Mouse (Mus musculus): ENCODE measurements around the gene Prss56. TPM values are rescaled to one million over a fixed set of nuclear protein-coding genes. Genes with fewer than 3 reads are reported as not detected.

The Prss56 gene
- polyA plus RNA-seq, 1 experiment from 2014 or later = not detected

DNA sequence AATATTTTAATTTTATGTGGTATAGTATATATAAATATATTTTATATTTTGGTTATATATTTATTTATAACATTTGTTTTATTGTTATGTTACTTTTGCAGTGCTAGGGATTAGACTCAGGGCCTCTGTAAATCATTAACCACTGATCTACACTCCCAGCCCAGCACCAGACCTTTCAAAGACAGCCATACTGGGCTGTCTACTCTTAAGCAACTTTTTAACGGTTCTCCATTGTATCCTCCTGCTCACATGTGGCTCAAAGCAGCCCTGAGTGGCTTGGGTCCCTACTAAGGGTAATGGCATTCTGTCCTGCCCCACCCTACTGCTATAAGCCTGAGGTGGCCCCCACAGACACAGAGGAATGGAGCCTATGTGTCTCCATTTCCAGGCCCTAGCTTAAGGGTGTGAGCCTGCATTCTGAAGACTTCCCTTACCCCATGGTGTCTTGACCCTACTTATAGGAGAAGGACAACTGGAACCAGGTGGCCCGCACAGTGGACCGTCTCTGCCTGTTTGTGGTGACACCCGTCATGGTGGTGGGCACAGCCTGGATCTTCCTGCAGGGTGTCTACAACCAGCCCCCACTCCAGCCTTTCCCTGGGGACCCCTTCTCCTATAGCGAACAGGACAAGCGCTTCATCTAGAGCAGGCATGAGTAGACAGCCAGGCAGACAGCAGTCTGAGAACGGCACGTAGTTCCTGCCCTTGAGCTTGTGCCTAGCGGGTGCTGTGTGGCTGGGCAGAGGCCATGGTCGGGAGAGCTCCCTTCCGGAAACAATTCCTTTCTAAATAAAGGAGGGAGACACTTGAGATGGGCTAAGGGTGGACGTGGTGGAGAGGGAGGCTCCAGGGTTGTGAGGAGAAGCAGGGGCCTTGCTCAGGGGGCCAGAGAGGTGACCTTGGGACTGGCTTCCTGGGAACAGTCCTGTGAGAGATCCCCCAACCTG lies 15.3 kb downstream of the Prss56 start:
- Histone ChIP-seq H3K27me3 (ENCODE audit: control insufficient read depth, insufficient read depth, low read length) (no peaks in the 10 kb centered on the region), H3K9ac (ENCODE audit: low read length) (no peak overlapping the region), H3K36me3 (ENCODE audit: control insufficient read depth, insufficient read depth, low read length) (no peaks in the 10 kb centered on the region), H3K4me1 (ENCODE audit: control insufficient read depth, insufficient read depth, low read length) (no peaks in the 10 kb centered on the region), H3K4me2 (ENCODE audit: low read depth, low read length) (no peak overlapping the region), H3K4me3 (replicated peaks; ENCODE audit: low read length) (no peak overlapping the region), H3K27ac (ENCODE audit: low read length) (no peak overlapping the region), H3K9me3 (replicated peaks; ENCODE audit: control insufficient read depth, low read length) (no peaks in the 10 kb centered on the region)
- WGBS = 74% methylated on average over 12 of the region's 12 CpGs
- ATAC-seq (ENCODE audit: insufficient read depth, low FRiP score) = no peak

GRCm38 (mm10) chr1:87200811-87201210 lies 17.7 kb downstream of the Prss56 start:
- 31% methylated on average over 2 of the region's 2 CpGs for WGBS
- ATAC-seq (ENCODE audit: insufficient read depth, low FRiP score) = no peak
- no peak overlapping the region for H3K4me2 ChIP-seq (ENCODE audit: low read depth, low read length)
- H3K4me3 ChIP-seq (replicated peaks; ENCODE audit: low read length) = no peak overlapping the region
- H3K27ac ChIP-seq (ENCODE audit: low read length) = no peak overlapping the region
- peaks cover 3% of the 10 kb centered on the region; the same call in 1 of the 2 replicates for H3K27me3 ChIP-seq (ENCODE audit: control insufficient read depth, insufficient read depth, low read length)
- H3K4me1 ChIP-seq (ENCODE audit: control insufficient read depth, insufficient read depth, low read length) = 0 out of 2 replicates have a peak, but pooled peaks cover 4% of the 10 kb centered on the region
- no peaks in the 10 kb centered on the region for H3K36me3 ChIP-seq (ENCODE audit: control insufficient read depth, insufficient read depth, low read length)
- H3K9me3 ChIP-seq (replicated peaks; ENCODE audit: control insufficient read depth, low read length) = no peaks in the 10 kb centered on the region
- no peak overlapping the region for H3K9ac ChIP-seq (ENCODE audit: low read length)

DNA sequence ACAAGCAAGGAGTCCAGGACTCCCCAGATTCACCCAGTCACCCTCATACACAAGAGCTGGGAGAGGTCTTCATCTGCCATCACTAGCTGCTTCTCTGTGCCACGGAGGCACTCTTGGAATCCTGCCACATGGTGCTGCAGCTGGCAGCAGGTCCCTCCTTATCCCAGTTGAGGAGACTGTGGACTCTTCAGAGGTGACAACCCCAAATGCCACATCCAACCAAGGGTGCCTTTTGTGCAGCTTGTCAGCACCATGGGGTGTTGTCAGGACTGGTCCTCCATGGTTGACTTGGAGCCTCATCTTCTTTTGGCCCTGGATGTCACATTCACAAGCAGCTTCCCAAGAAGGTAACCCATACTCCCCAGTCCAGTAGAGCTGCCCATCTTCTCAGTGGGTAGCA lies 18.7 kb downstream of the Prss56 start:
- Histone ChIP-seq H3K9ac (ENCODE audit: low read length) (no peak overlapping the region), H3K27me3 (ENCODE audit: control insufficient read depth, insufficient read depth, low read length) (peaks cover 11% of the 10 kb centered on the region; the same call in 1 of the 2 replicates), H3K9me3 (replicated peaks; ENCODE audit: control insufficient read depth, low read length) (no peaks in the 10 kb centered on the region), H3K4me2 (ENCODE audit: low read depth, low read length) (no peak overlapping the region), H3K36me3 (ENCODE audit: control insufficient read depth, insufficient read depth, low read length) (no peaks in the 10 kb centered on the region), H3K27ac (ENCODE audit: low read length) (no peak overlapping the region), H3K4me3 (replicated peaks; ENCODE audit: low read length) (no peak overlapping the region), H3K4me1 (ENCODE audit: control insufficient read depth, insufficient read depth, low read length) (0 out of 2 replicates have a peak, but pooled peaks cover 5% of the 10 kb centered on the region)
- no peak for ATAC-seq (ENCODE audit: insufficient read depth, low FRiP score)
- 26% methylated on average over 1 of the region's 1 CpGs for WGBS

GRCm38 (mm10) chr1:87203779-87204178 lies 20.7 kb downstream of the Prss56 start:
- Histone ChIP-seq H3K9ac (ENCODE audit: low read length) (no peak overlapping the region), H3K27me3 (ENCODE audit: control insufficient read depth, insufficient read depth, low read length) (peaks cover 18% of the 10 kb centered on the region; the same call in 1 of the 2 replicates), H3K9me3 (replicated peaks; ENCODE audit: control insufficient read depth, low read length) (no peaks in the 10 kb centered on the region), H3K36me3 (ENCODE audit: control insufficient read depth, insufficient read depth, low read length) (no peaks in the 10 kb centered on the region), H3K4me2 (ENCODE audit: low read depth, low read length) (no peak overlapping the region), H3K27ac (ENCODE audit: low read length) (no peak overlapping the region), H3K4me1 (ENCODE audit: control insufficient read depth, insufficient read depth, low read length) (0 out of 2 replicates have a peak, but pooled peaks cover 5% of the 10 kb centered on the region), H3K4me3 (replicated peaks; ENCODE audit: low read length) (no peak overlapping the region)
- ATAC-seq (ENCODE audit: insufficient read depth, low FRiP score) = no peak
- 78% methylated on average over 5 of the region's 5 CpGs for WGBS

DNA sequence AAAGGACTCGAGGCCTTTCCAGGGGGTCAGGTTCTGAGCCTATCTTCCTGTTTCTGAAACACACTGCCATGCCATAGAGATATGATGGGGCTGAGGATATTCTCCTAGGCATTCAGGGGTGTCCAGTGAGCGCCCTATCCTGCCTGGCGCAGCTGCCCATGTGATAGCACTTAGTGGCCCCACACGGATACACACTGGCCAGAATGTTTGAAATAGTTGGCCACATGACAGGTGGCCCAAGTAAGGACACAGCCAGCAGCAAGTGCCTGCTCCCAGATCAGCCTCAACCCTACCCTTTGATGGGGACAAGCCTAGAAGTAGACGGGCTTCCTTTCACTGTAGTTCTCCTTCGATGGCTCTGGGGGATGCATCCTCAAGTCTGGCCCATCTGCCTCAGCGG lies 21.4 kb downstream of the Prss56 start, which contains the start of gene Chrng:
TSS of gene Chrng (plus strand) at position 193 of the 400 bp plus-strand sequence.
- no peak for ATAC-seq (ENCODE audit: insufficient read depth, low FRiP score)
- Histone ChIP-seq H3K36me3 (ENCODE audit: control insufficient read depth, insufficient read depth, low read length) (no peaks in the 10 kb centered on the region), H3K27ac (ENCODE audit: low read length) (no peak within 1 kb of the TSS), H3K4me1 (ENCODE audit: control insufficient read depth, insufficient read depth, low read length) (0 out of 2 replicates have a peak, but pooled peaks cover 5% of the 10 kb centered on the region), H3K9ac (ENCODE audit: low read length) (no peak within 1 kb of the TSS), H3K9me3 (replicated peaks; ENCODE audit: control insufficient read depth, low read length) (no peaks in the 10 kb centered on the region), H3K4me2 (ENCODE audit: low read depth, low read length) (no peak within 1 kb of the TSS), H3K4me3 (replicated peaks; ENCODE audit: low read length) (no peak within 1 kb of the TSS), H3K27me3 (ENCODE audit: control insufficient read depth, insufficient read depth, low read length) (peaks cover 18% of the 10 kb centered on the region; the same call in 1 of the 2 replicates)
- 83% methylated on average over 7 of the region's 7 CpGs for WGBS

- no peaks in the 10 kb centered on the region for H3K9me3 ChIP-seq (replicated peaks; ENCODE audit: control insufficient read depth, low read length)
- no peak overlapping the region for H3K4me2 ChIP-seq (ENCODE audit: low read depth, low read length)
- H3K4me1 ChIP-seq (ENCODE audit: control insufficient read depth, insufficient read depth, low read length) = 0 out of 2 replicates have a peak, but pooled peaks cover 5% of the 10 kb centered on the region
- no peaks in the 10 kb centered on the region for H3K36me3 ChIP-seq (ENCODE audit: control insufficient read depth, insufficient read depth, low read length)
- peaks cover 18% of the 10 kb centered on the region; the same call in 1 of the 2 replicates for H3K27me3 ChIP-seq (ENCODE audit: control insufficient read depth, insufficient read depth, low read length)
- no peak overlapping the region for H3K9ac ChIP-seq (ENCODE audit: low read length)
- H3K27ac ChIP-seq (ENCODE audit: low read length) = no peak overlapping the region
- 55% methylated on average over 6 of the region's 6 CpGs for WGBS
- H3K4me3 ChIP-seq (replicated peaks; ENCODE audit: low read length) = no peak overlapping the region
- ATAC-seq (ENCODE audit: insufficient read depth, low FRiP score) = no peak
These were observed 21.9 kb downstream of the Prss56 start for GRCm38 (mm10) chr1:87205038-87205437.

- H3K9ac ChIP-seq (ENCODE audit: low read length) = no peak overlapping the region
- H3K4me1 ChIP-seq (ENCODE audit: control insufficient read depth, insufficient read depth, low read length) = 0 out of 2 replicates have a peak, but pooled peaks cover 5% of the 10 kb centered on the region
- no peak for ATAC-seq (ENCODE audit: insufficient read depth, low FRiP score)
- 36% methylated on average over 3 of the region's 3 CpGs for WGBS
- no peak overlapping the region for H3K4me2 ChIP-seq (ENCODE audit: low read depth, low read length)
- no peaks in the 10 kb centered on the region for H3K9me3 ChIP-seq (replicated peaks; ENCODE audit: control insufficient read depth, low read length)
- no peaks in the 10 kb centered on the region for H3K36me3 ChIP-seq (ENCODE audit: control insufficient read depth, insufficient read depth, low read length)
- no peak overlapping the region for H3K27ac ChIP-seq (ENCODE audit: low read length)
- H3K4me3 ChIP-seq (replicated peaks; ENCODE audit: low read length) = no peak overlapping the region
- peaks cover 18% of the 10 kb centered on the region; the same call in 1 of the 2 replicates for H3K27me3 ChIP-seq (ENCODE audit: control insufficient read depth, insufficient read depth, low read length)
These were observed 22.4 kb downstream of the Prss56 start for GRCm38 (mm10) chr1:87205502-87205901.

DNA sequence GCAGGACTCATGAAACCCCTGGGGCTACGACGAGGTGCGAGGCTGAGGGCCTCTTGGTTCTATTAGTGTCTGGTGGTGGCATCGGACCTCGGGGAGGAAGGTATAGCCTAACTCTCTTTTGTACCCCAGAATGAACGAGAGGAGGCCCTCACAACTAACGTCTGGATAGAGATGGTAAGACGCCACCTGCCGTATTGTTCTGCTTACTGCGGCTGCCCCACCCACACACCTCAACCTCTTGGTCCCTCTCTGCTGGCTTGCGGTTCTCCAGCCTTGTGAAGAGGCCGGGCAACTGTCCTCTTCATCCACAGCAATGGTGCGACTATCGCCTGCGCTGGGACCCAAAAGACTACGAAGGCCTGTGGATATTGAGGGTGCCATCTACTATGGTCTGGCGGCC lies 23.2 kb downstream of the Prss56 start:
- ATAC-seq (ENCODE audit: insufficient read depth, low FRiP score) = no peak
- Histone ChIP-seq H3K36me3 (ENCODE audit: control insufficient read depth, insufficient read depth, low read length) (no peaks in the 10 kb centered on the region), H3K4me3 (replicated peaks; ENCODE audit: low read length) (no peak overlapping the region), H3K4me1 (ENCODE audit: control insufficient read depth, insufficient read depth, low read length) (0 out of 2 replicates have a peak, but pooled peaks cover 5% of the 10 kb centered on the region), H3K27me3 (ENCODE audit: control insufficient read depth, insufficient read depth, low read length) (peaks cover 18% of the 10 kb centered on the region; the same call in 1 of the 2 replicates), H3K4me2 (ENCODE audit: low read depth, low read length) (no peak overlapping the region), H3K27ac (ENCODE audit: low read length) (no peak overlapping the region), H3K9me3 (replicated peaks; ENCODE audit: control insufficient read depth, low read length) (no peaks in the 10 kb centered on the region), H3K9ac (ENCODE audit: low read length) (no peak overlapping the region)
- WGBS = 20% methylated on average over 17 of the region's 17 CpGs

GRCm38 (mm10) chr1:87211431-87211830 lies 28.3 kb downstream of the Prss56 start:
- no peak for ATAC-seq (ENCODE audit: insufficient read depth, low FRiP score)
- H3K27me3 ChIP-seq (ENCODE audit: control insufficient read depth, insufficient read depth, low read length) = peaks cover 10% of the 10 kb centered on the region; the same call in 1 of the 2 replicates
- no peaks in the 10 kb centered on the region for H3K36me3 ChIP-seq (ENCODE audit: control insufficient read depth, insufficient read depth, low read length)
- H3K27ac ChIP-seq (ENCODE audit: low read length) = no peak overlapping the region
- no peak overlapping the region for H3K4me2 ChIP-seq (ENCODE audit: low read depth, low read length)
- H3K9me3 ChIP-seq (replicated peaks; ENCODE audit: control insufficient read depth, low read length) = no peaks in the 10 kb centered on the region
- peaks cover 16% of the 10 kb centered on the region for H3K4me1 ChIP-seq (ENCODE audit: control insufficient read depth, insufficient read depth, low read length)
- H3K4me3 ChIP-seq (replicated peaks; ENCODE audit: low read length) = no peak overlapping the region
- H3K9ac ChIP-seq (ENCODE audit: low read length) = no peak overlapping the region
- WGBS = 82% methylated on average over 4 of the region's 4 CpGs

Data from stomach, embryonic 16.5 days (tissue).